Mouse (Mus musculus): Measurements from ENCODE around the gene Gnb3. TPM values are rescaled to one million over a fixed set of nuclear protein-coding genes. Genes with fewer than 3 reads are reported as not detected.

Gnb3 gene
- polyA plus RNA-seq, 1 experiment from 2014 or later: 0.24 TPM

DNA sequence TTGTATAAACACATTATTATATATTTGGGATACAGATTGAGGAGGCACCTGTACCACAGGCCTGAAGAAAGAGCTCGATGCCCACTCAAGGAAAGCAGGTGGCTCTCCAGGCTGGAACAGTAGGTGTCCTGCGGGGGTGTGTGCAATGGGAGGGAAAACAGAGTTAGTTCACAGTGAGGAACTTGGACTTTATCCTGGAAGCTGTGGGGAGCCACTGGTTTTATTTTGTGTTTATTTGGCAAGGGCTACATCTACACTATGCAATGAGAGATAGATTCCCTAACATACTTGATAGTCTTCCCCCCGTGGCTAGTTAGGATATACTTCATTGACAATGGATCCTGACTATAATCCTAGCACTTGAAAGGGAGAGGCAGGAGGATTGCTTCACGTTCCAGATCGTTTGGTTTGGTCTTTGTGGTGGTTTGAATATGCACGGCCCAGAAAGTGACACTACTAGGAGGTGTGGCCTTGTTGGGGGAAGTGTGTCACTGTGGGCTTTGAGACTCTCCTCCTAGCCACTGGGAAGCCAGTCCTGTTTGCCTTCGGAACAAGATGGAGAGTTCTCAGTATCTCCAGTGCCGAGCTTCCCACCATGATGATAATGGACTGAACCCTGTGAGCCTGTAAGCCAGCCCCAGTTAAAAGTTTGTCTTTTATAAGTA, 53.2 kb downstream of the Gnb3 start:
- Histone ChIP-seq H3K27ac (ENCODE audit: low read depth) (no peak overlapping the region), H3K4me3 (ENCODE audit: low read depth, low read length) (no peak overlapping the region), H3K4me2 (no peak overlapping the region), H3K36me3 (ENCODE audit: insufficient read depth) (no peaks in the 10 kb centered on the region), H3K9me3 (ENCODE audit: low read depth, low read length) (no peaks in the 10 kb centered on the region), H3K4me1 (ENCODE audit: insufficient read depth) (0 out of 2 replicates have a peak, but pooled peaks cover 7% of the 10 kb centered on the region), H3K9ac (no peak overlapping the region), H3K27me3 (ENCODE audit: insufficient read depth, low read length) (no peaks in the 10 kb centered on the region)
- ATAC-seq (ENCODE audit: insufficient read depth): no peak
- no peak for DNase-seq
- WGBS: 54% methylated on average over 8 of the region's 8 CpGs
- no peak for TF ChIP-seq CTCF (IDR thresholded peaks at IDR 0.05; ENCODE audit: low read depth)

Other genes starting within 250 kb of the Gnb3 start
- not detected in 2 replicates for gene C1s2, start 204.2 kb downstream of the Gnb3 start, polyA plus RNA-seq (2014; fragmentation: Nextera tagmentation; extraction: Ambion mirVana)
- gene Lpcat3, start 177.2 kb downstream of the Gnb3 start, polyA plus RNA-seq (2014; fragmentation: Nextera tagmentation; extraction: Ambion mirVana): 50.3 and 53.1 TPM in 2 replicates
- gene Emg1, start 128.1 kb downstream of the Gnb3 start, polyA plus RNA-seq (2014; fragmentation: Nextera tagmentation; extraction: Ambion mirVana): 214 and 228 TPM in 2 replicates
- gene Phb2, start 127.9 kb downstream of the Gnb3 start, polyA plus RNA-seq (2014; fragmentation: Nextera tagmentation; extraction: Ambion mirVana): 354 and 377 TPM in 2 replicates
- 12.1 and 12.6 TPM in 2 replicates for gene Ptpn6, start 101.6 kb downstream of the Gnb3 start, polyA plus RNA-seq (2014; fragmentation: Nextera tagmentation; extraction: Ambion mirVana)
- 429 and 440 TPM in 2 replicates for gene Grcc10, start 98.9 kb downstream of the Gnb3 start, polyA plus RNA-seq (2014; fragmentation: Nextera tagmentation; extraction: Ambion mirVana)
- not detected in 2 replicates for gene Gm45234, start 84.3 kb downstream of the Gnb3 start, polyA plus RNA-seq (2014; fragmentation: Nextera tagmentation; extraction: Ambion mirVana)
- 13.1 and 15.1 TPM in 2 replicates for gene Atn1, start 83.8 kb downstream of the Gnb3 start, polyA plus RNA-seq (2014; fragmentation: Nextera tagmentation; extraction: Ambion mirVana)
- 2.2 and 4.1 TPM in 2 replicates for gene Eno2, start 70.6 kb downstream of the Gnb3 start, polyA plus RNA-seq (2014; fragmentation: Nextera tagmentation; extraction: Ambion mirVana)
- 0.17 and 0.58 TPM in 2 replicates for gene Lrrc23, start 60.5 kb downstream of the Gnb3 start, polyA plus RNA-seq (2014; fragmentation: Nextera tagmentation; extraction: Ambion mirVana)
- 6.8 and 6.9 TPM in 2 replicates for gene Spsb2, start 31.6 kb downstream of the Gnb3 start, polyA plus RNA-seq (2014; fragmentation: Nextera tagmentation; extraction: Ambion mirVana)
- 701 and 718 TPM in 2 replicates for gene Tpi1, start 26.0 kb downstream of the Gnb3 start, polyA plus RNA-seq (2014; fragmentation: Nextera tagmentation; extraction: Ambion mirVana)
- gene Usp5, start 10.8 kb downstream of the Gnb3 start, polyA plus RNA-seq (2014; fragmentation: Nextera tagmentation; extraction: Ambion mirVana): 143 TPM in 2 replicates
- 204 and 206 TPM in 2 replicates for gene Cdca3, start 10.7 kb downstream of the Gnb3 start, polyA plus RNA-seq (2014; fragmentation: Nextera tagmentation; extraction: Ambion mirVana)
- 29.5 and 34.3 TPM in 2 replicates for gene P3h3, start 17.5 kb upstream of the Gnb3 start, polyA plus RNA-seq (2014; fragmentation: Nextera tagmentation; extraction: Ambion mirVana)
- 0.08 and 0.30 TPM in 2 replicates for gene Gpr162, start 23.7 kb upstream of the Gnb3 start, polyA plus RNA-seq (2014; fragmentation: Nextera tagmentation; extraction: Ambion mirVana)
- 0.11 TPM in 1 of 2 replicates, not detected in the other for gene Cd4, start 47.9 kb upstream of the Gnb3 start, polyA plus RNA-seq (2014; fragmentation: Nextera tagmentation; extraction: Ambion mirVana)
- gene Lag3, start 71.4 kb upstream of the Gnb3 start, polyA plus RNA-seq (2014; fragmentation: Nextera tagmentation; extraction: Ambion mirVana): 1.4 and 2.2 TPM in 2 replicates
- 377 and 442 TPM in 2 replicates for gene Ptms, start 79.8 kb upstream of the Gnb3 start, polyA plus RNA-seq (2014; fragmentation: Nextera tagmentation; extraction: Ambion mirVana)
- gene Mlf2, start 91.1 kb upstream of the Gnb3 start, polyA plus RNA-seq (2014; fragmentation: Nextera tagmentation; extraction: Ambion mirVana): 390 and 401 TPM in 2 replicates
- 147 and 155 TPM in 2 replicates for gene Cops7a, start 125.3 kb upstream of the Gnb3 start, polyA plus RNA-seq (2014; fragmentation: Nextera tagmentation; extraction: Ambion mirVana)
- 0.39 and 0.59 TPM in 2 replicates for gene Pianp, start 156.4 kb upstream of the Gnb3 start, polyA plus RNA-seq (2014; fragmentation: Nextera tagmentation; extraction: Ambion mirVana)
- gene Zfp384, start 168.9 kb upstream of the Gnb3 start, polyA plus RNA-seq (2014; fragmentation: Nextera tagmentation; extraction: Ambion mirVana): 13.2 and 14.8 TPM in 2 replicates
- 97.9 and 101 TPM in 2 replicates for gene Ing4, start 199.5 kb upstream of the Gnb3 start, polyA plus RNA-seq (2014; fragmentation: Nextera tagmentation; extraction: Ambion mirVana)
- 13.6 TPM in 2 replicates for gene Acrbp, start 209.4 kb upstream of the Gnb3 start, polyA plus RNA-seq (2014; fragmentation: Nextera tagmentation; extraction: Ambion mirVana)
- gene Lpar5, start 227.6 kb upstream of the Gnb3 start, polyA plus RNA-seq (2014; fragmentation: Nextera tagmentation; extraction: Ambion mirVana): 0.31 and 0.49 TPM in 2 replicates

Data from lung, embryonic 14.5 days (tissue).